Mouse (Mus musculus) retina, embryonic 14.5 days (tissue): ENCODE data around the gene 1700092M07Rik.
A peak's percentile ranks its signal among the peaks of the same experiment; 100 is the strongest.

Source experiments
- DNase-seq: peaks from one replicate; pipeline ENCODE4 v3.0.0-alpha.2; 2015; ENCODE audit warnings: low spot score

1700092M07Rik gene

GRCm38 (mm10) chr19:8742176-8742575 lies 1.7 kb downstream of the 1700092M07Rik start:
- no peak for DNase-seq

GRCm38 (mm10) chr19:8745382-8745781 lies 4.9 kb downstream of the 1700092M07Rik start:
- DNase-seq, result no peak

GRCm38 (mm10) chr19:8747368-8747767 lies 6.8 kb downstream of the 1700092M07Rik start:
- peak; percentile 49 for DNase-seq

GRCm38 (mm10) chr19:8755652-8756051 lies 15.1 kb downstream of the 1700092M07Rik start:
- DNase-seq, result no peak

- DNase-seq, result peak; percentile 96
Measured at GRCm38 (mm10) chr19:8756635-8757387, 16.3 kb downstream of the 1700092M07Rik start, which contains the start of gene Nxf1. Gene Nxf1 (plus strand): TSS chr19:8757073.

- DNase-seq, result no peak
Measured at GRCm38 (mm10) chr19:8757471-8757998, 17.0 kb downstream of the 1700092M07Rik start.

- no peak for DNase-seq
Measured at GRCm38 (mm10) chr19:8758899-8759298, 18.4 kb downstream of the 1700092M07Rik start.

- DNase-seq, result no peak
Measured at GRCm38 (mm10) chr19:8760757-8761156, 20.2 kb downstream of the 1700092M07Rik start.

GRCm38 (mm10) chr19:8763276-8763675 lies 22.8 kb downstream of the 1700092M07Rik start:
- no peak for DNase-seq

- DNase-seq, result no peak
Measured at GRCm38 (mm10) chr19:8765562-8765961, 25.0 kb downstream of the 1700092M07Rik start.

GRCm38 (mm10) chr19:8770567-8771270 lies 30.2 kb downstream of the 1700092M07Rik start, which contains the start of gene Tmem223:
Gene Tmem223 (plus strand): TSS chr19:8770996.
- DNase-seq, result peak; percentile 78

- no peak for DNase-seq
Measured at GRCm38 (mm10) chr19:8772996-8773395, 32.5 kb downstream of the 1700092M07Rik start.

GRCm38 (mm10) chr19:8773409-8773808 lies 32.9 kb downstream of the 1700092M07Rik start:
- DNase-seq, result no peak

- DNase-seq, result peak; percentile 97
Measured at GRCm38 (mm10) chr19:8774086-8774835, 33.7 kb downstream of the 1700092M07Rik start, which contains the start of gene Tmem179b. Gene Tmem179b (minus strand): TSS chr19:8774467.

- no peak for DNase-seq
Measured at GRCm38 (mm10) chr19:8774951-8775421, 34.5 kb downstream of the 1700092M07Rik start.

- DNase-seq, result peak; percentile 94
Measured at GRCm38 (mm10) chr19:8786008-8786781, 45.7 kb downstream of the 1700092M07Rik start, which contains the start of gene Taf6l. Gene Taf6l (minus strand): TSS chr19:8786417.

- peak; percentile 52 for DNase-seq
Measured at GRCm38 (mm10) chr19:8788521-8788920, 48.0 kb downstream of the 1700092M07Rik start.

- DNase-seq, result no peak
Measured at GRCm38 (mm10) chr19:8789171-8789570, 48.7 kb downstream of the 1700092M07Rik start.

GRCm38 (mm10) chr19:8790171-8790570 lies 49.7 kb downstream of the 1700092M07Rik start:
- no peak for DNase-seq
